Mouse (Mus musculus) kidney, postnatal 0 days (tissue): Measurements from ENCODE around the gene Taf1c. TPM values are rescaled to one million over a fixed set of nuclear protein-coding genes. Genes with fewer than 3 reads are reported as not detected.
A peak's percentile ranks its signal among the peaks of the same experiment; 100 is the strongest.

Experiments used
- ATAC-seq: fragments of 200-750 bp; cut with Nextera tagmentation; replicated peaks from 2 replicates; pipeline ENCODE4 v1.8.0; 2017; ENCODE audit warnings: low read depth, moderate number of reproducible peaks, moderate TSS enrichment, moderate library complexity; ENCODE audit not compliant: low FRiP score
- DNase-seq: peaks from one replicate; pipeline ENCODE4 v3.0.0-alpha.2; 2016; ENCODE audit warnings: low spot score
- H3K27ac ChIP-seq: fragments of 300-500 bp; sonication (generic); 2 replicates; pipeline ENCODE4 v1.5.1; 2014; ENCODE audit warnings: mild to moderate bottlenecking
- H3K27me3 ChIP-seq: fragments of 300-500 bp; sonication (generic); 2 replicates; pipeline ENCODE4 v1.6.1; 2014; ENCODE audit warnings: low read length, mixed read lengths; ENCODE audit not compliant: insufficient read depth
- H3K36me3 ChIP-seq: fragments of 300-500 bp; sonication (generic); 2 replicates; pipeline ENCODE4 v1.6.1; 2014; ENCODE audit warnings: low read length, mixed read lengths; ENCODE audit not compliant: insufficient read depth
- H3K4me1 ChIP-seq: fragments of 300-500 bp; sonication (generic); replicated peaks from 2 replicates; pipeline ENCODE4 v1.6.1; 2014; ENCODE audit warnings: antibody characterized with exemption, low read length, mixed read lengths; ENCODE audit not compliant: insufficient read depth
- H3K4me2 ChIP-seq: fragments of 300-500 bp; sonication (generic); 2 replicates; pipeline ENCODE4 v1.6.1; 2014; ENCODE audit warnings: mild to moderate bottlenecking, low read length, moderate library complexity, mixed read lengths
- H3K4me3 ChIP-seq: fragments of 300-500 bp; sonication (generic); replicated peaks from 2 replicates; pipeline ENCODE4 v1.5.1; 2014; ENCODE audit warnings: low read depth, low read length
- H3K9ac ChIP-seq: fragments of 300-500 bp; sonication (generic); 2 replicates; pipeline ENCODE4 v1.6.1; 2014; ENCODE audit warnings: low read depth, low read length
- H3K9me3 ChIP-seq: fragments of 300-500 bp; sonication (generic); replicated peaks from 2 replicates; pipeline ENCODE4 v1.6.1; 2016; ENCODE audit warnings: low read length, inconsistent platforms, mixed read lengths
- CTCF ChIP-seq: IDR thresholded peaks from 2 replicates; pipeline ENCODE4 v1.5.1; 2016; ENCODE audit warnings: antibody characterized with exemption, low read depth, mild to moderate bottlenecking, moderate library complexity
- WGBS: fragments of 180-500 bp; shearing (Covaris S2); extraction: QIAGEN DNeasy Blood & Tissue Kit; methylation state at CpG from one replicate; pipeline ENCODE4 v1.1.7; 2014; 5-methylcytosine and 5-hydroxymethylcytosine counted together
- polyA plus RNA-seq: library from polyadenylated mRNA; unstranded; fragments of >200 nt; fragmentation: Nextera tagmentation; extraction: Ambion mirVana; gene quantifications from 2 replicates; pipeline ENCODE4 v1.2.1, GENCODE M21; 2015

The Taf1c gene
- polyA plus RNA-seq, 1 experiment from 2014 or later, result 8.3 TPM

DNA sequence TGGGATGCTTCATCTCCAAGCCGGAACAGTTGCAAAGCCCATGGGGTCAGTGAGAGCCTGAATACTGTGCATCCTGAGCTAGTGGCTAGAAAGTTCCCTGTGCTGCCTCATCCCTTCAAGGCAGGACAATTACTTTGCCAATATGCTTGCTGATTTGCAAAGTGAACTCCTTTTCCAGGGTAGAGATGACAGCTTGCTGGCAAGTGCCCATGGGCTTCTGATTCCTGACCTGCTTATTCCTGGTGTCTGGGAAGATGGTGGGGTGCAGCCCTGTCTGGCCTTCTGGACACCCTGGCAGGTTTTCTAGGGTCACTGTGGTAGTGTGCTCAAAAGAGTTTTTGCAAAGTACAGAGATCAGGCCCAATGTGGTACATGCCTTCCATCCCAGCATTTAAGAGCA, 37.9 kb upstream of the Taf1c start:
- DNase-seq, result no peak
- no peak for TF ChIP-seq CTCF
- H3K27ac ChIP-seq, result no peak overlapping the region
- H3K36me3 ChIP-seq, result no peaks in the 10 kb centered on the region
- H3K9me3 ChIP-seq, result no peaks in the 10 kb centered on the region
- H3K27me3 ChIP-seq, result no peaks in the 10 kb centered on the region
- H3K4me2 ChIP-seq, result no peak overlapping the region
- H3K4me3 ChIP-seq, result no peak overlapping the region
- no peak overlapping the region for H3K9ac ChIP-seq
- ATAC-seq, result no peak
- 96% methylated on average over 1 of the region's 1 CpGs for WGBS
- H3K4me1 ChIP-seq, result no peaks in the 10 kb centered on the region

- ATAC-seq (no peak), DNase-seq (no peak)
- no peak overlapping the region for H3K27ac ChIP-seq
- WGBS, result 77% methylated on average over 5 of the region's 5 CpGs
- H3K4me2 ChIP-seq, result no peak overlapping the region
- no peaks in the 10 kb centered on the region for H3K27me3 ChIP-seq
- no peaks in the 10 kb centered on the region for H3K9me3 ChIP-seq
- TF ChIP-seq CTCF, result no peak
- no peaks in the 10 kb centered on the region for H3K4me1 ChIP-seq
- no peak overlapping the region for H3K9ac ChIP-seq
- H3K4me3 ChIP-seq, result no peak overlapping the region
- no peaks in the 10 kb centered on the region for H3K36me3 ChIP-seq
These were observed 36.0 kb upstream of the Taf1c start for GRCm38 (mm10) chr8:119641058-119641457.

GRCm38 (mm10) chr8:119639798-119640197, 34.8 kb upstream of the Taf1c start:
- no peak overlapping the region for H3K27ac ChIP-seq
- H3K36me3 ChIP-seq, result no peaks in the 10 kb centered on the region
- no peak overlapping the region for H3K4me2 ChIP-seq
- no peak overlapping the region for H3K9ac ChIP-seq
- WGBS, result 29% methylated on average over 7 of the region's 7 CpGs
- TF ChIP-seq CTCF, result no peak
- no peaks in the 10 kb centered on the region for H3K9me3 ChIP-seq
- no peak for ATAC-seq
- peak; percentile 55 for DNase-seq
- no peak overlapping the region for H3K4me3 ChIP-seq
- H3K27me3 ChIP-seq, result no peaks in the 10 kb centered on the region
- peaks cover 8% of the 10 kb centered on the region; the same call in 1 of the 2 replicates for H3K4me1 ChIP-seq

DNA sequence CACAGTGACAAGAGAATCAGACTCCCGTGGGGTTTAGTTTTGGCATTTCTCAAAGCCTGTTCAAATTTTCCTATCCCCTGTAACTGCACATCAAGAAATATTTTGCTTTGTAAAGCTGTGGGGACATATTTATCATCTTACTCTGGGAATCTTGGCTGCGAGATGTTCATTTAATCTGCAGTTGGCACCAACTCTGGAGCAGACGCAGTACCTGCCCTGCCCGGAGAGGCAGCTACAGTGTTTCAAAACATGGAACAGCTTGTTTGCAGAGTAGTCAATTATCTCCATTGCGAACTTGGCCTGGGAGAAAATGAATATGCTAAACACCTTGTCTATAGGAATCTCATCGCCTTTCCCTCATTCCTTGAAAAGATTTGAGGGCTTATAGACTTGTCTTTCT, 33.2 kb upstream of the Taf1c start:
- Histone ChIP-seq H3K4me1 (peaks cover 12% of the 10 kb centered on the region; the same call in 1 of the 2 replicates), H3K9me3 (no peaks in the 10 kb centered on the region)
- 82% methylated on average over 6 of the region's 6 CpGs for WGBS

GRCm38 (mm10) chr8:119637381-119637780, 32.4 kb upstream of the Taf1c start:
- Histone ChIP-seq H3K27me3 (peaks cover 8% of the 10 kb centered on the region), H3K4me2 (no peak overlapping the region), H3K4me1 (peaks cover 12% of the 10 kb centered on the region; the same call in 1 of the 2 replicates), H3K4me3 (no peak overlapping the region), H3K36me3 (no peaks in the 10 kb centered on the region), H3K27ac (no peak overlapping the region), H3K9me3 (no peaks in the 10 kb centered on the region), H3K9ac (no peak overlapping the region)
- no peak for DNase-seq
- 74% methylated on average over 4 of the region's 4 CpGs for WGBS
- no peak for ATAC-seq
- TF ChIP-seq CTCF, result no peak

More for the DNA sequence above, 33.2 kb upstream of the Taf1c start:
- ATAC-seq, result no peak
- Histone ChIP-seq H3K4me2 (no peak overlapping the region), H3K9ac (no peak overlapping the region), H3K36me3 (no peaks in the 10 kb centered on the region), H3K4me3 (no peak overlapping the region), H3K27me3 (peaks cover 3% of the 10 kb centered on the region; the same call in 1 of the 2 replicates), H3K27ac (no peak overlapping the region)
- TF ChIP-seq CTCF, result no peak
- no peak for DNase-seq

DNA sequence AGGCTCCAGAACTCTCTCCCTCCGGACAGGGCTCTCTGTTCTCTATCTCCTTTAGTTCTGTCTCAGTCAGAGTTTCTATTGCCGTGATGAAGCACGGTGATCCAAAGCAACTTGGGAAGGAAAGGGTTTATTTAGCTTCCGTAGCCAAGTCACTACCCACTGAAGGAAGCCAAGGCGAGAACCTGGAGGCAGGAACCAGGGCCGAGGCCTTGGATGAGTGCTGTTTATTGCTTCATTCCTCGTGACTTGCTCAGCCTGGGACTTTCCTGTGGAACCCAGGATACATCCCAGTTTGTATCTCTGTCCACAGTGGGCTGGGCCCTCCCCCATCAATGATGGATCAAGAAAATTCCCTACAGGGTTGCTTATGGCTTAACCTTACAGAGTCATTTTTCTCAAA, 31.7 kb upstream of the Taf1c start:
- Histone ChIP-seq H3K4me2 (no peak overlapping the region), H3K9ac (no peak overlapping the region), H3K4me1 (peaks cover 12% of the 10 kb centered on the region; the same call in 1 of the 2 replicates), H3K9me3 (no peaks in the 10 kb centered on the region), H3K4me3 (no peak overlapping the region), H3K36me3 (no peaks in the 10 kb centered on the region), H3K27me3 (peaks cover 8% of the 10 kb centered on the region), H3K27ac (no peak overlapping the region)
- DNase-seq (no peak), ATAC-seq (no peak)
- no peak for TF ChIP-seq CTCF
- 58% methylated on average over 7 of the region's 7 CpGs for WGBS

DNA sequence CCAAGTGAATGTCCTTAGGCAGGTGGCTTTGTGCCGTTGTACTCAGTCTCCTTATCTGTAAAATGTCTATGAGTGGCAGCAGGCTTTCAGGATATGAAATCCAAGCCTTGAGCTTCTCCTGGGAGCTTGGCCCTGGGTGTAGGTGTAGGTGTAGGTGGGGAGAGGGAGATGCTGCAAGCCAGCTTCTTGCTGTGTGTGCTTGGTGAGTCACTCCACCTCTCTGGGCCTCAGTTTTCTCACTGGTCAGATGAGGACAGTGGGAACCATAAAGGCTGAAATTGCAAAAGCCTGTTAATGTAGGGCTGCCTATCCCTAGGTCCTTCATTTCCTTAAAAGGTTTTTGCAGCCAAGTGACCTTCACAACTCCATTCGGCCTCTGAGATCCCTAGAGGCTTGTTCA, 30.9 kb upstream of the Taf1c start:
- Histone ChIP-seq H3K27ac (no peak overlapping the region), H3K4me1 (peaks cover 12% of the 10 kb centered on the region; the same call in 1 of the 2 replicates), H3K36me3 (no peaks in the 10 kb centered on the region), H3K27me3 (peaks cover 8% of the 10 kb centered on the region), H3K4me2 (no peak overlapping the region), H3K9ac (no peak overlapping the region), H3K9me3 (no peaks in the 10 kb centered on the region), H3K4me3 (no peak overlapping the region)
- 64% methylated on average over 2 of the region's 2 CpGs for WGBS
- TF ChIP-seq CTCF, result no peak
- ATAC-seq, result no peak
- DNase-seq, result no peak
